Mouse (Mus musculus) left cerebral cortex, adult 8-10 months (tissue): ENCODE results near the gene Slc44a2. TPM values are rescaled to one million over a fixed set of nuclear protein-coding genes. Genes with fewer than 3 reads are reported as not detected.

Source experiments
- DNase-seq, 2 experiments: peaks; one replicate each; pipeline ENCODE4 v3.0.0; 2022; ENCODE audit warnings: low spot score in 2 of 2
- total RNA-seq, 4 experiments: library from RNA; stranded (reverse); gene quantifications; 2 replicates each; pipeline ENCODE4 v1.2.4; 2022

Gene Slc44a2
- total RNA-seq, 4 experiments from 2014 or later = 48.0 to 68.9 (median 52.3) TPM

DNA sequence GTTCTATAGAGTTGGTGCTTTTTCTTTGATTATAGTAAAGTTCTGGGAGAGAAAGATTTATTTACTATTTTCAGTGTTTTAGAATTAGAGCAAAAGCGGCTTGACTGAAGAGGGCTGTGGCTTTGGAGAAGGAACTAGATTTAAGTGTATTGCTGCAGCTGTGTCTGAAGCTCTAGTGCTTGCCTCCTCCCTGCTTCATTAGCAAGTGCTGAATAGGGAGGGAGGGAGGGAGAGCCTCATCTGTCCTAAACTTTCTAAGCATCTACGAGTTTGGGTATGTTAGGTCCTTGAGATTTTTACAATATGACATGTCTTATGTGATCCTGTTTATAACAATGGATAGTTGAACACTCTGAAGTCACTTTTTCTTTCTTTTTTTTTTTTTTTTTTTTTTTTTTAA lies 50.4 kb downstream of the Slc44a2 start:
- DNase-seq = no peak

DNA sequence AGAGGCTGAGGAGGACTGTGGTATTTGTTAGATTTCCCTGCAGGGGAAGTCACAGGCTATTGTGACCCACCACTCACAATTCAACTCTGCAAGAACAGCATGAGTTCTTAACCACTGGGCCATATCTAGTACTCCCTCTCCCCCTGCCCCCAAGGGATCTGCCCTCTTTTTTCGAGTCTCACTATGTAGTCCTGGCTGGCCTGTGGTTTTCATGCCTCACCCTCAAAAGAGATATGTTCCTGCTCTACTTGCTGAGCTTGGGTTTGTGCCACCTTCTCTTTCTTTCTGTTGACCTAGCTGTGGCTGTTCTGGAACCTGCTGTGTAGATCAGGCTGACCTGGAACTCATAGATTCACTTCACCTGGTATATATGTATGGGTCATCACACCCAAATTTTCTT lies 52.0 kb downstream of the Slc44a2 start:
- DNase-seq = no peak

- no peak for DNase-seq
Observed at GRCm38 (mm10) chr9:21379195-21379594, 58.7 kb downstream of the Slc44a2 start.

GRCm38 (mm10) chr9:21380868-21381267 lies 60.4 kb downstream of the Slc44a2 start:
- DNase-seq = no peak

GRCm38 (mm10) chr9:21383966-21384365 lies 63.5 kb downstream of the Slc44a2 start:
- no peak for DNase-seq

- no peak for DNase-seq
Observed at GRCm38 (mm10) chr9:21392646-21393175, 72.2 kb downstream of the Slc44a2 start.

GRCm38 (mm10) chr9:21395692-21396091 lies 75.2 kb downstream of the Slc44a2 start:
- no peak for DNase-seq

GRCm38 (mm10) chr9:21397170-21397569 lies 76.7 kb downstream of the Slc44a2 start:
- no peak for DNase-seq

DNA sequence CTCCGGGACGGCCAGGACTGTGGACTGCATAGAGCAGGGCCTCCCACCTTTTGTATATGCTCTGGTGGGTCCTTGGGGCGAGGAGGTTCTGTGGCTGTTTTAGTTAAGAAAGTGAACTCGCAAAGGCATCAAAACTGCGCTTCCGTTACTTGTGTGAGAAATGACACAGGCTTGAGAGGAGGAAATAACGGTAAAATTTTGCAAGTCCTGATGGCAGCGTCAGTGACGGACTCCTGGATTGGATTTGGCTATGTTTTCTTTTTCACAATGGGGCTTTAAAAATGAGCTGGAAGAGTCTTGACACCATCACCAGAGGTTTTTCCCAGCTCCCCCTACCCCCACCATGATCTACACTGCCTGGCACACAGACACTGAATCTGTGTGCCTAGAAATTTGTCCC lies 80.5 kb downstream of the Slc44a2 start:
- no peak for DNase-seq

DNA sequence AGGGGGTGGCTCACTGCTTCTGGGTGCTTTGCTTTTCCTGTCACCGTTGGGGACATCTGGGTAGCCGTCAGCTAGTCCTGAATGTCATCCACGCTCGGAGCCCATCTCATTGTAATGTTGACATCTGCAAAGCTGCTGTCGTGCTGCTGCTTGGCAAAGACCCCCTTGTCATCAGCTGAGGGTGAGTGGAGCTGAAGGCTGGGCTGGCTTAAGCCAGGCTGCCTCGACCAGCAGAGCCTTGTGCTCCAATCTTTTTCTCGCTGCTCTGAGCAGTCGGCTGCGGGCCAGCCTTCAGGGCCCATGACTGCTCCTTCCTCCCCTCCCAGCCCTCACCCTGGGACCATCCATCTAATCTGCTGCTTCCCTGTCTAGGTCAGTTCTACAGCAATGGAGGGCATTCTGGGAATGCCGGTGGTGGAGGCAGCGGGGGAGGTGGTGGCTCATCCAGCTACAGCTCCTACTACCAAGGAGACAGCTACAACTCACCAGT lies 82.3 kb downstream of the Slc44a2 start:
- DNase-seq = no peak

GRCm38 (mm10) chr9:21403745-21404144 lies 83.2 kb downstream of the Slc44a2 start:
- no peak for DNase-seq

Other genes with a start within 250 kb of the Slc44a2 start
- gene Gm49373, start 247.6 kb upstream of the Slc44a2 start, total RNA-seq = 1 to 10 TPM in 2 of 4 experiments, under 1 TPM in 1, not detected in 1; 0.55 to 2.3 (median 1.8) TPM
- gene Fdx1l, start 247.1 kb upstream of the Slc44a2 start, total RNA-seq = 10 to 100 TPM; 55.8 to 63.7 (median 58.3) TPM
- 1 to 10 TPM; 1.3 to 2.2 (median 1.6) TPM for gene Gm38431, start 228.7 kb upstream of the Slc44a2 start, total RNA-seq
- gene Raver1, start 228.7 kb upstream of the Slc44a2 start, total RNA-seq = 10 to 100 TPM; 24.4 to 30.0 (median 26.6) TPM
- gene Tyk2, start 189.5 kb upstream of the Slc44a2 start, total RNA-seq = 10 to 100 TPM; 11.1 to 14.5 (median 13.3) TPM
- 100 to 1,000 TPM; 116 to 150 (median 135) TPM for gene Cdc37, start 170.7 kb upstream of the Slc44a2 start, total RNA-seq
- gene Pde4a, start 155.0 kb upstream of the Slc44a2 start, total RNA-seq = 10 to 100 TPM; 91.9 to 94.8 (median 93.7) TPM
- 10 to 100 TPM; 57.8 to 68.8 (median 59.9) TPM for gene Keap1, start 81.3 kb upstream of the Slc44a2 start, total RNA-seq
- 10 to 100 TPM; 14.8 to 20.5 (median 16.8) TPM for gene S1pr5, start 72.3 kb upstream of the Slc44a2 start, total RNA-seq
- gene Atg4d, start 55.4 kb upstream of the Slc44a2 start, total RNA-seq = 10 to 100 TPM; 35.3 to 48.7 (median 39.7) TPM
- gene Kri1, start 32.7 kb upstream of the Slc44a2 start, total RNA-seq = 10 to 100 TPM; 33.5 to 43.4 (median 39.4) TPM
- gene Cdkn2d, start 29.3 kb upstream of the Slc44a2 start, total RNA-seq = 10 to 100 TPM; 53.5 to 63.9 (median 58.8) TPM
- 1 to 10 TPM; 1.2 to 1.5 (median 1.4) TPM for gene Ap1m2, start 8.4 kb upstream of the Slc44a2 start, total RNA-seq
- gene Ilf3, start 47.2 kb downstream of the Slc44a2 start, total RNA-seq = 10 to 100 TPM; 90.2 to 93.1 (median 91.0) TPM
- gene Qtrt1, start 91.1 kb downstream of the Slc44a2 start, total RNA-seq = 10 to 100 TPM; 17.0 to 28.0 (median 23.5) TPM
- 10 to 100 TPM; 49.5 to 64.9 (median 60.9) TPM for gene Dnm2, start 104.2 kb downstream of the Slc44a2 start, total RNA-seq
- gene Tmed1, start 189.6 kb downstream of the Slc44a2 start, total RNA-seq = 10 to 100 TPM; 15.1 to 18.4 (median 16.4) TPM
- gene AB124611, start 205.5 kb downstream of the Slc44a2 start, total RNA-seq = under 1 TPM in 3 of 4 experiments, not detected in 1; 0.27 to 0.68 (median 0.41) TPM
- 10 to 100 TPM; 76.4 to 91.3 (median 83.1) TPM for gene Carm1, start 226.2 kb downstream of the Slc44a2 start, total RNA-seq